Mouse (Mus musculus) C2C12 (cell line): Measurements from ENCODE around the gene Pdlim5.

Experiments
- CEBPB ChIP-seq: IDR thresholded peaks from one replicate; pipeline ENCODE4 v1.6.1; 2011; ENCODE audit warnings: low read depth, mild to moderate bottlenecking, control low read depth, moderate library complexity
- CTCF ChIP-seq: IDR thresholded peaks from one replicate; pipeline ENCODE4 v1.5.1; 2011; ENCODE audit not compliant: control insufficient read depth, insufficient read depth, insufficient read length
- FOSL1 ChIP-seq: IDR thresholded peaks from one replicate; pipeline ENCODE4 v1.8.0; 2011; ENCODE audit warnings: mild to moderate bottlenecking, low read length; ENCODE audit not compliant: poor library complexity, insufficient read depth, severe bottlenecking
- MAX ChIP-seq: IDR thresholded peaks from one replicate; pipeline ENCODE4 v1.6.1; 2011; ENCODE audit warnings: mild to moderate bottlenecking, control low read depth
- MYOD1 ChIP-seq: IDR thresholded peaks from one replicate; pipeline ENCODE4 v1.6.1; 2011; ENCODE audit warnings: low read depth; ENCODE audit not compliant: control insufficient read depth, insufficient read length
- MYOG ChIP-seq: IDR thresholded peaks from one replicate; pipeline ENCODE4 v1.6.1; 2011; ENCODE audit not compliant: control insufficient read depth, insufficient read length; ENCODE audit errors: extremely low read depth
- USF1 ChIP-seq: IDR thresholded peaks from one replicate; pipeline ENCODE4 v1.6.1; 2011; ENCODE audit warnings: low read depth, mild to moderate bottlenecking, control low read depth, moderate library complexity

- no peak for TF ChIP-seq MAX
- TF ChIP-seq CTCF = no peak
- no peak for TF ChIP-seq USF1
- TF ChIP-seq CEBPB = no peak
- no peak for TF ChIP-seq MYOG
- TF ChIP-seq FOSL1 = no peak
- no peak for TF ChIP-seq MYOD1
Observed at GRCm38 (mm10) chr3:142421470-142421869, 26.0 kb upstream of the Pdlim5 start.
